Mouse (Mus musculus) 416B (cell line): ENCODE measurements at regions not wholly inside any gene's neighbourhood (a gene's known extent, or its start where the extent isn't known, plus 50 kb on each side); places are given as distances from the start of the nearest gene placed in this dataset.

ENCODE experiments used
- DNase-seq: peaks from one replicate; pipeline ENCODE4 v3.0.0; 2011; ENCODE audit warnings: low read depth

DNA sequence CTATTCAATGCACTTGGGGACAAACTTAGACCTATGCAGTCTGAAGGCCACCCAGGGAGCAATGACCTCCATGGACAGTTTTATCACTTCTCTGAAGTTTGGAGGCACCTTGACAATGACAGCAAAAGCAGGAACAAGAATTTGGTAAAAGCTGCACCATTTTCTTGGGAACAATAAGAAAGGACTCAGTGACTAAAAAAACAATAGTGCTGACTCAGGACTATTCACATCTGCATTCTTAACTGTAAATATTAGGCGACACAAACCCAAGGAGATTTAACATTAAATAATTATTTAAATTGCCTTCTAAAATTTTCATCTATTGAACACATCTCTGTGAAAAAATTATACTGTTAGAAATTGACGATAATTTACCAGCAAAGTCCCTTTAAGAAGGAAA lies 356.2 kb downstream of the Nup35 start:
- DNase-seq, result no peak

GRCm38 (mm10) chr2:80998296-80998695 lies 381.3 kb downstream of the Nup35 start:
- no peak for DNase-seq

DNA sequence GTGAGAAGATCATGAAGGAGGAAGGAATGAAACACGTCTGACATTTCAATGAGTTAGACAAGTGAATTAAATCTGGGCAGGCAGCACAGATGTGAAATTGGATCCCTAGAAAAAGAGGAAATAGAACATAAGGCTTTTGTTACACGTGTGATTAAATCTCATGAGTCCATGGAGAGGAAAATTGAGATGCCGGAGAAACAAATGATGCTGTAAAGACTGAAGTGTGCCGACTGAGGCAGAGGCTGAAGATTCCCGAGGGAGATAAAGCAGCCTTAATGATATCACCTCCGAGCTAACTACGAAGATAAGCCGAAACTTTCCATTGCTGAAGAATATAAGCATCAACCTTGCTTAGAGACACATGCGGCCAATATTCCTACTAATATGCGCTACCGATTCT lies 390.0 kb downstream of the Nup35 start:
- no peak for DNase-seq

DNA sequence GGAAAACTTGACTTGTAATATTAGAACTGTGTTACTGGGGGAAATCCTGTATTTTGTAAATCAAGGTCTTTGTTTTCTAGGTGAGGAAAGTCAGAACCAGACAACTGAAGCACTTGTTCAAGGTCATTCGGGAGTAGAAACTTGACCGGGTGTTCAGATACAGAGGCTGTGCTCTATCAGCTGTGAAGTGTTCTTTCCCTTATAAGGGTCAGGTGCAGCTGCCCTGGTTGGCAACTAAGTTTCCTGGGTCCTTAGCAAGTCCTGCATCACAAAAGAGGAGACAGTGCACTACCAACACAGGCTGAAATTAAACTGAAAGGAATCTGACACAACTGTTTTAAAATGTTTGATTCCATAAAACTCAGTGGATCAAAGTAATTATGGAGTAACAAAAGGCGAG lies 406.6 kb downstream of the Nup35 start:
- no peak for DNase-seq
